Mouse (Mus musculus): ENCODE results near the gene Reep3.
"Not testable (repeated sequence)": the region's sequence is repeated elsewhere in the genome, so short reads cannot be mapped to it uniquely, and the experiment has no call there.

Gene Reep3

DNA sequence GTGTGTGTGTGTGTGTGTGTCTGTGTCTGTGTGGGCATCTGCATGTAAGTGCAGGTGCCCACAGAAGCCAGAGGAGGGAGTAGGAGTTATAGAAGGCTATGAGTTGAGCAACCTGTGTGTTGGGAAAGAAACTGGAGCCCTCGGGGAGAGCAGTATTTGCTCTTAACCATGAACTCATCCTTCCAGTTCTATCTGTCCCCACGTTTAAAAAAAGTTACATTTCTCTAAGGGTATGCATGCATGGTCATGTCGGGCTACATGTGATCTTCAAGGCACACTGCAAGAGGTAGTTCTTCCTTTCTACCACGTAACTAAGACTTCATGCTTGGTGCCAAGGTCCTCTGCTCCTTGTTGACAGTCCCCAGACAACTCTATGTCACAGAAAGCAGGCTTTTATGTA, 78.9 kb downstream of the Reep3 start:
- DNase-seq (ENCODE audit: low read depth, low spot score) = no peak

DNA sequence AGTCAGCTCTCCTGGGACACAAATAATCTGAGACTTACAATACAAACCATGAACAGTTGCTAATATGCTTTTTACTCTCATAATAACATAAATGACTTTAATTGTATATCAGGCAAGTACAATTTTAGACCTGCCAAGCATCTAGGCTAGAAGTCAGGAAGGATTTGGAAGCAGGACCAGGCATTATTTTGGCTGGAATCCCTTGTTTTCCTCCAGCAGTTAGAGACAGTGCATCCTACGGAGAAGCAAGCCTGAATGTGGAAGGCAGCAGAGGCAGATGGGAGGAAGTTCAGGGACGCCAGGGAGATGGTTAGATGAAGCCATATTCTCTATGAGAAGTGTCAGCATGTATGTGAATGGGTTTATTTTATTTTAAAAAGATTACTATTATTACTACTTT, 79.4 kb downstream of the Reep3 start:
- DNase-seq (ENCODE audit: low read depth, low spot score) = no peak

GRCm38 (mm10) chr10:67016615-67017278, 80.0 kb downstream of the Reep3 start:
- DNase-seq (ENCODE audit: low read depth, low spot score) = no peak

DNA sequence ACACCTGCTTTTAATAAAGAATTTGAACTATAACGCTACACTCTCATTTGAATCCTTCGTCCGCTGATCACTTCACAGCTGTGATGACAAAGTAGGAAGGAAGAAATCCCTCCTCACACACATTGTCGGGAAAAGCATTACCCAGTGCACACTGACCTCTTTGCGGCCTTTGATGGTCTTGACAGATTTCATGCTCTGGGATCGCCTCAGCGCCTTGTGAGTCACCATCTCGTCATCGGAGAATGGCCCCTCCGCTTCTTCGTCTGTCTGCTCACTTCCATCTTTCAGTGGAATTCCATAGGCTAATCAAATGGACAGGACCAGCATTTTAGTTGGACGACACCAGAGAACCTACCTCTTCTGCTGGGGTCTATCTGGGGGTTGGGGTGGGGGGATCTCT, 82.0 kb downstream of the Reep3 start:
- DNase-seq (ENCODE audit: low read depth, low spot score) = no peak

DNA sequence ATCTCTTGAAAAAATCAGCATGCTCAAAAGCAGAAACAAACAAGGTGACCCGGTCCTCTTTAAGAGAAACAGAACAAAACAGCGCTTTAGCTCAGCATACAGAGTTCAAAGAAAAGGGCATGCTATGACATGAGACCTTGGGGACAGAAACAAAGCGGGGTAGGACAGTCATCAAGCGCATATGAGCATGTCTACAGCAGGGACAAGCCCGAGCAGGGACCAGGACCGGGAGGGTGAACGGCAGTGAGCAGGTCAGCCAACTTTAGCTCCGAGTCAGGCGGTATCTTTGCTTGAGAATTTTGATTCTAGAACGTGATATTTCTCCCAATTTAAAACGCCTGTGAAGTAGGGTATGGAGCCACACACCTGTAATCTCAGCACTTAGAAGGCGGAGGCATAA, 86.2 kb downstream of the Reep3 start:
- no peak for DNase-seq (ENCODE audit: low read depth, low spot score)

- DNase-seq (ENCODE audit: low read depth, low spot score) = peak; percentile 53
These were observed 92.2 kb downstream of the Reep3 start for GRCm38 (mm10) chr10:67004527-67005042.

DNA sequence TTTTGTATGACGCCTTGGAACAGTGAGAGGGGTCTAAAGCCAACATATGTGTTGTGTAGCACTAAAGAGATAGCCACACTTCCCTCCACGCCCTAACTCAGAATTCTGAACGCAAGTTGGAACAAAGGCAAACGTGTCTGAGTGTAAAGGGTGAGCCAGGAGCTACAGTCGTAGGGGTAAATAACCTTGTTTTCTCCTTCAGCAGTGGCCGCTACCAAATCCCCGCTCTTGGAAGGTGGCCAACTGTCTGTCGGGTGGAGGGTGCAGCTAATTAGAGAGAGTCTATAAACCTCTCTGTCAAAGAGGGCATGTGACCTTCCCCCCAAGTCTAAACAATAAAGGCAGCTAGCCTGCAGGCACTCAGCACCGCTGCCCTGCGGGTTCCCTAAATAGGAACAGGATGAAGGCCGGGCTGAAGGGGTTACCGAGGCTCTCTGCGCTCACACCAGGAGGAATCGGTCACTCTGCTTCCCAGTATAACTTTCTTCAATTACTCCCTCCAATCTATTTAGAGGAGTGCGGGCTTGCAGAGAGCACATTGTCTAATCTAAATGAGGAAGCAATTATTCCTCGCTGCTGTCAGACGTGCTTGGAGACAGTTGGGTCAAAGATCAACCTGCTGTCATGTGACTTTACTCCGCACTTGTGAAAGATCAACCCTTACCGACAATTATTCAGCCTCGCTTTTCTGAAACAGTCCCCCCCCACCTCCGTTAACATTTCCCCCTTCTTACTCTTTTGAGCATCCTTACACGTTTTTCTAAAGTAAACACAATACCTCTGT, 92.8 kb downstream of the Reep3 start:
- peak; percentile 58 for DNase-seq (ENCODE audit: low read depth, low spot score)

DNA sequence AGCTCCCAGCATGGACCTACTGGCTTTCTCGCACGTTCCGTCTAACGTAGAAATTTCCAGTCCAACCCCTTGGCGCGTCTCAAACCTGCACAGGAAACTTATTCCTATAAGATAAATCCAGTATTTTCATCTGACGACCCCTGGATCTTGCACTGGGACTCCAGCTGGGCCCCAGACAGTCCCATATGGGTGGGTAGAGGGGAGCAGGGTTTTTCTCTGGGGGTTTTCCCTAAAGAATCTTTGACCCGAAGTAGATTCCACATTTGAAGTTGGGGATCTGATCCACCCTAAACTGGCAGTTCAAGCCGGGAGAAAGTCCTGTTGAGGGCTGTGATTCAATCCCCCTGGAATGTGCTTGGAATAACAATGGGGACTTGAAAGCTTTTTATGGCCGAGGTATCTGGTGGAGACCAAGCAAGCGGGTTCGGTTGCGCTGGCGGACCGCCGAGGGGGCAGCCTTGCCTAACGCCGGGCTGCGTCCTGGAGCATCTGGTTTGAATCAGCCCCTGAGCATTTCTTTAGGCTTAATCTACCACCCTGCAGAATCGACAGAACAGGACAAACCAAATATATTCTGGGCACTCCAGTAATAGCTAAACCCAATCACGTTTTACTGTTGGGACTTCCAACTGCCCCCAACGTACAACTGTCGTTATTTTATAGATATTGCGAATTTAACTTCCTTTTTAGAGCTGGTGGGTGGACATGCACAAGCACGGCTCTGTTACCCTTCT, 93.6 kb downstream of the Reep3 start:
- no peak for DNase-seq (ENCODE audit: low read depth, low spot score)

- DNase-seq (ENCODE audit: low read depth, low spot score) = peak; percentile 25
These were observed 94.3 kb downstream of the Reep3 start for GRCm38 (mm10) chr10:67002207-67003008.

GRCm38 (mm10) chr10:67000958-67001615, 95.7 kb downstream of the Reep3 start:
- DNase-seq (ENCODE audit: low read depth, low spot score) = not testable (repeated sequence)

GRCm38 (mm10) chr10:67000136-67000535, 96.6 kb downstream of the Reep3 start:
- no peak for DNase-seq (ENCODE audit: low read depth, low spot score)

GRCm38 (mm10) chr10:66998770-66999169, 98.0 kb downstream of the Reep3 start:
- no peak for DNase-seq (ENCODE audit: low read depth, low spot score)

DNA sequence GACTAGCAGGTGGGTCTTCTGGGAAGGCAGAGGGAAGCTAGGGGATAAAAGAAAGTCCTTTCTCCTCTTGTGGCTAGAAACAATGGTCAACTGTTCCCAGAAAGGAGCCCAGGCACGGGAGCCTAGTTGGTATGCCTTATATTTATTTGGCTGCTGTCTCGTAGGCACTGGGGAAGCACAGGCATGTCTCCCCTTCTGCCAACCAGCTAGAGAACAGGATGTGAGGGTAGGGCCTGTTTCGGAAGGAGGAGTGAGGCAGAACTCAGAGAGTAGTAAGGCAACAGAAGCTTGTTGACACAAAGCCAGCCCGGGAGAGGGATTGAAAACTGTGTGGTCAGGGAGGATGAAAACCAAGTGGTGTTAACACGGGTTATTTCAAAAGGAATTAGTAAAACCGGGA, 101.6 kb downstream of the Reep3 start:
- peak; percentile 24 for DNase-seq (ENCODE audit: low read depth, low spot score)

DNA sequence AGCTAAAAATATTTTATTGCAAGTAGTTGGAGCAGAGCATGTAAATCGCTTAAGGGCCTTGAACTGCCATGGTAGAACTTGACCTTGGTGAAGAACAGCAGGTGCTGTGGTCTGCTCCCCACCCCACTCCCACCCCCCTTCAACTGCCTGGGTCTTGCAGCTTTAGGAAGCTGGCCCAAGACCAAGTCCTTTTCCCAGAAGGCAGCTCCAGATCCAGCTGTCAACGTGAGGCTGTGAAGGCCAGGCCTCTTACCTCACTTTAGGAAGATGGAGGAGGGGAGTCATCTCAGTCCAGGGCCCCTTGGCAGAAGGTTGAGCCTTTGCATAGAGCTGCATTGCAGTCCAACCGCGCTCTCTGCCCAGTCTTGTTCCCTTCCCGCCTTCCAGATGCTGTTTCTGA, 102.3 kb downstream of the Reep3 start:
- DNase-seq (ENCODE audit: low read depth, low spot score) = no peak

DNA sequence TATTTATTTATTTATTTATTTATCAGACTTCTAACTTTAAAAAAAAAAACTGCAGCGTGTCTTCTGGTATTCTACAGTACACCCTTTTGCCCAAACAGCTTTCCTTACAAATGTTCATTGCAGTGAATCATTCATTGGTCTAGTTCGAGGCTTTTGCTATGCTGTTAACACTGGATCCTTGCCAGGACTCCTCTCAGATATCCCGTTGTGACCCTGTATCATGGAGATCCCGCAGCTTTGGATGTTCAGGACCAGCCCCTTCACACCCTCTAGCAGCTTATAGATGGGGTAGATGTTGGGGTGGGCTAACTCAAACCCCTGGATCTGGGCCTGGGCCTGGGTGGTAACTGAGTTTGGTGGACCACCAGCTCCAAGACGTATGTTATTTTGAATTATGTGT, 104.2 kb downstream of the Reep3 start:
- no peak for DNase-seq (ENCODE audit: low read depth, low spot score)

DNA sequence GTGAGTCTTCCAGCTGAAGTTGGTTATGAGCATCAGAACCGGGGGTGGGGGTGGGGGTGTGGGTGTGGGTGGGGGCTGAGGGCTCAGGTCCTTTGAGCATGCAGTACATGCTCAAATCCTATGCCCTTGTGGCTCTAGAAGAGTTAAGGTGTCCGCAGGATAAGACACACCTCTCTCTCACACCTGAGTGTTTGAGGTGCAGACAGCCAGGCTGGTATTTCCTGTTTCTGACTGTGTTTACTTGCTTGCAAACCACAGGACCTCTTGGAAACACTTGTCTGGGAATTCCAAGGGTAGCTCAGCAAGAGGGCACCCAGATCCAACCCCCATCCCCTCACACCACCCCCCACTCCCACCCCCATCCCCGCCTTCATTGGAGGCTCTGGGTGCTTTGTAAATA, 106.2 kb downstream of the Reep3 start:
- DNase-seq (ENCODE audit: low read depth, low spot score) = no peak

DNA sequence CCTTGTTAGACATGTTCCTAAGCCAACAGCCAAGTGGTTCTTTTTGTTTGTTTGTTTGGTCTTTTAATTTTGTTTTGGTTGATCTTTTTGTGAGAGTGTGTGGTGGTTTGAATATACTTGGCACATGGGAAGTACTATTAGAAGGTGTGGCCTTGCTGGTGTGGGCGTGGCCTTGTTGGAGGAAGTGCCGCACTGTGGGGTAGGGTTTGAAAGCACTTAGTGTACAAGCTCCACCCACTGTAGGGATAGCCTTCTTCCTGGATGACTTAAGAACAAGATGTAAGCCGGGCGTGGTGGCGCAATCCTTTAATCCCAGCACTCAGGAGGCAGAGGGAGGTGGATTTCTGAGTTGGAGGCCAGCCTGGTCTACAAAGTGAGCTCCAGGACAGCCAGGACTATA, 113.7 kb downstream of the Reep3 start:
- DNase-seq (ENCODE audit: low read depth, low spot score) = no peak

- DNase-seq (ENCODE audit: low read depth, low spot score) = no peak
These were observed 118.5 kb downstream of the Reep3 start for GRCm38 (mm10) chr10:66978215-66978614.

DNA sequence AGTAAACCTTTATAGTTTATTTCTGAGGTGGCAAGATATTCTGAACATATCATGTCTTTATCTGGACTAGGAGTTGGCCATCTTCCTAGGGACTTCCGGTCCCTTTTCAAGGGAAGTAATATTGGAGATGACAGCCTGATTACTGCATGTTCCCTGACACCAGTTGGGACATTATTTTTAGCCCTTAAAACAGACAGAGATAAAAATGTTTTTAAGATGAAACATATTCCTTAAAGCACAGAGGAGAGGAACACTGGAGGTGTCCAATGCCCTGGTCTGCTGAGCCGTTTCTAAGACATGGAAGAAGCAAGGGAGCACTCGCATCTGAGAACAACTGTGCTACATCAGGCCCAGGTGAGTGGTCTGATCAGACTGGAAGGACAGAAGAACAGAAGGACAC, 119.7 kb downstream of the Reep3 start:
- DNase-seq (ENCODE audit: low read depth, low spot score) = no peak

DNA sequence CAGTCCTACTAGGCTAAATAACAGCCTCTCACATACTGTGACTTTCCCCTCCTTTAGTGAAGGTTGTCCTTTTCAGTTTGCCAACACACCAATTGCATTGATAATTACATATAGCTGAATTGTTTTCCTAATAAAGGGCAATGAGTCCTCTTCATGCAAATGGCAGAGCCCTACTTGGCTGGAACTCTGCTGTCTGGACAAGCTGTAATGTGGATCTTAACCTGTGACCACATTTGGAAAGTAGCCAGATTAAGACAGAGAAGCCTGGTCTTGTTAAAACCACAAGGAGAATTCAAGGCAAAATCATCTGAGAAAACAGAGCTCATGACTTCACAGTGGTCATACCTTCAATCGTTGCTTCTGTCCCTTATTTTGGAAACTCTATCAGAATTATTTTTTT, 121.3 kb downstream of the Reep3 start:
- no peak for DNase-seq (ENCODE audit: low read depth, low spot score)

DNA sequence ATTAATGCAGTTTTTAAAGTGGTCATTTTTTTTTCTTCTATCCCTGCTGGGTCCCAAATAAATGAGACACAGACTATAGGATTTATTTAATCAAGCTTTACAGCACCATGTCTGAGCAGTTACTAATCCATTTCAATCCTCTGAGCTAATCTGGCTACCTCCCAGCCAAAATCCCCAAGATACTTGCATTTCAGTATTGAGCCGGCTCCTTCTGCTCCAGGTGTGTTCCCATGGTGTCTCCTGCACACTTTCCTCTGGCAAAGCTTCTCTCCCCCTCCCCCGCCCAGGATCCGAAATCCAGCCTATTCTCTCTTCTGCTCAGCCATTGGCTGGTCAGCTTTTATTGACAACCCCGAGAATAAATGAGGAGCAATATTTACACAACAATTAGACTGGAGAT, 122.3 kb downstream of the Reep3 start:
- DNase-seq (ENCODE audit: low read depth, low spot score) = no peak

Data from CD4-positive, CD25-positive, alpha-beta regulatory T cell, adult 2 months (primary cell).